Mouse (Mus musculus) stomach, postnatal 0 days (tissue): ENCODE results near the gene Dchs1. TPM values are rescaled to one million over a fixed set of nuclear protein-coding genes. Genes with fewer than 3 reads are reported as not detected.

Experiments used
- ATAC-seq: fragments of 200-750 bp; cut with Nextera tagmentation; 2 replicates; pipeline ENCODE4 v1.8.0; 2017; ENCODE audit not compliant: low FRiP score, low TSS enrichment
- DNase-seq: peaks from one replicate; pipeline ENCODE4 v3.0.0-alpha.2; 2016; ENCODE audit warnings: low spot score
- H3K27ac ChIP-seq: fragments of 300-500 bp; sonication (generic); replicated peaks from 2 replicates; pipeline ENCODE4 v1.5.1; 2014; ENCODE audit warnings: mild to moderate bottlenecking, control low read depth
- H3K27me3 ChIP-seq: fragments of 300-500 bp; sonication (generic); 2 replicates; pipeline ENCODE4 v1.6.1; 2014; ENCODE audit warnings: low read length; ENCODE audit not compliant: control insufficient read depth, insufficient read depth
- H3K36me3 ChIP-seq: fragments of 300-500 bp; sonication (generic); 2 replicates; pipeline ENCODE4 v1.6.1; 2014; ENCODE audit warnings: low read length, mixed read lengths; ENCODE audit not compliant: control insufficient read depth, insufficient read depth
- H3K4me1 ChIP-seq: fragments of 300-500 bp; sonication (generic); replicated peaks from 2 replicates; pipeline ENCODE4 v1.6.1; 2014; ENCODE audit warnings: antibody characterized with exemption; ENCODE audit not compliant: control insufficient read depth, insufficient read depth
- H3K4me2 ChIP-seq: fragments of 300-500 bp; sonication (generic); replicated peaks from 2 replicates; pipeline ENCODE4 v1.6.1; 2014; ENCODE audit warnings: low read depth, mild to moderate bottlenecking, control low read depth, moderate library complexity
- H3K4me3 ChIP-seq: fragments of 300-500 bp; sonication (generic); 2 replicates; pipeline ENCODE4 v1.5.1; 2014; ENCODE audit warnings: low read depth, low read length, control low read depth
- H3K9ac ChIP-seq: fragments of 300-500 bp; sonication (generic); 2 replicates; pipeline ENCODE4 v1.6.1; 2014; ENCODE audit warnings: mild to moderate bottlenecking, low read length, control low read depth, mixed read lengths
- H3K9me3 ChIP-seq: fragments of 300-500 bp; sonication (generic); 2 replicates; pipeline ENCODE4 v1.6.1; 2016; ENCODE audit warnings: low read length; ENCODE audit not compliant: control insufficient read depth
- CTCF ChIP-seq: IDR thresholded peaks from 2 replicates; pipeline ENCODE4 v1.5.1; 2016; ENCODE audit warnings: antibody characterized with exemption, low read depth, mild to moderate bottlenecking, moderate library complexity
- EP300 ChIP-seq: optimal IDR thresholded peaks from 2 replicates; pipeline ENCODE3; 2016; ENCODE audit warnings: antibody characterized with exemption
- WGBS: fragments of 180-500 bp; shearing (Covaris S2); extraction: QIAGEN DNeasy Blood & Tissue Kit; methylation state at CpG from one replicate; pipeline ENCODE4 v1.1.7; 2014; 5-methylcytosine and 5-hydroxymethylcytosine counted together
- polyA plus RNA-seq: library from polyadenylated mRNA; unstranded; fragments of >200 nt; fragmentation: Nextera tagmentation; extraction: Ambion mirVana; gene quantifications from 2 replicates; pipeline ENCODE4 v1.2.1, GENCODE M21; 2015

Gene Dchs1
- polyA plus RNA-seq, 1 experiment from 2014 or later: 2.5 TPM

DNA sequence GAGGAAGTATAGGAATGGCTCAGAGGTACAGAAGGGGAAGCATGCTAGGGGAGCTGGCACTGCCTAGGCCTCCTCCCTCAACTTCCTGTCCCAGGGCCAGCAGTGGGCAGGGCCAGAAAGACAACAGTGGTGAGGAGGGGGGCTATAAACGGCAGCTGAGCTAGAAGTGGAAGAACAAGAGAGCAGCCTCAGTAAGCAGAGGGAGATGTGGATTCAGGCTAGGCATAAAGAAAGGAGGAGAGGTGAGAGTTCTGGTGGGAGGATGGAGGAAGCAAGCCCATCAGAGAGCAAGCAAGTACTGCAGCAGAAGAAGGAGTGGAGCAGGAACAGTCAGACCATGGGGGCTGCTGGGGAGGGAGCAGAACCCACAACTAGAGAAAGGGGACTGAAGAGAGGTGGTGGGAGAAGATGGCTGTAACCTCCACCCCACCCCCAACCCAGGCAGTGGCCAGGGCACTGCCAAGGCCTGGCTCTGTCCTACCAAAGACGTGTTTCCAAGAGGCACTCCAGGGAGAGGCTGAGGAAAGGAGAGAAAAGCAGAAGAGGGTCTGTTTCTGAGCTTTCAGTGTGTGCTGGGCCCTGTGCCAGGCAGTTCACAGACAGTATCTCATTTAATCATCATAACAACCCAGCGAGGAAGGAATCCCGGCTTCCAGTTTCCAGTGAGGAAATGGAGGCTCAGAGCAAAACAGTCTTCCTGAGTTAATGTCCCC lies 8.7 kb downstream of the Dchs1 start:
- Histone ChIP-seq H3K9me3 (no peaks in the 10 kb centered on the region), H3K4me3 (no peak overlapping the region), H3K27me3 (no peaks in the 10 kb centered on the region), H3K9ac (peak overlapping the region; percentile 38; the same call in 1 of the 2 replicates), H3K27ac (peak overlapping the region; percentile 86), H3K36me3 (no peaks in the 10 kb centered on the region), H3K4me2 (peak overlapping the region; percentile 34), H3K4me1 (peaks cover 7% of the 10 kb centered on the region; the same call in 1 of the 2 replicates)
- DNase-seq (no peak), ATAC-seq (peak; percentile 62)
- TF ChIP-seq EP300 (no peak), CTCF (no peak)
- 24% methylated on average over 4 of the region's 4 CpGs for WGBS

DNA sequence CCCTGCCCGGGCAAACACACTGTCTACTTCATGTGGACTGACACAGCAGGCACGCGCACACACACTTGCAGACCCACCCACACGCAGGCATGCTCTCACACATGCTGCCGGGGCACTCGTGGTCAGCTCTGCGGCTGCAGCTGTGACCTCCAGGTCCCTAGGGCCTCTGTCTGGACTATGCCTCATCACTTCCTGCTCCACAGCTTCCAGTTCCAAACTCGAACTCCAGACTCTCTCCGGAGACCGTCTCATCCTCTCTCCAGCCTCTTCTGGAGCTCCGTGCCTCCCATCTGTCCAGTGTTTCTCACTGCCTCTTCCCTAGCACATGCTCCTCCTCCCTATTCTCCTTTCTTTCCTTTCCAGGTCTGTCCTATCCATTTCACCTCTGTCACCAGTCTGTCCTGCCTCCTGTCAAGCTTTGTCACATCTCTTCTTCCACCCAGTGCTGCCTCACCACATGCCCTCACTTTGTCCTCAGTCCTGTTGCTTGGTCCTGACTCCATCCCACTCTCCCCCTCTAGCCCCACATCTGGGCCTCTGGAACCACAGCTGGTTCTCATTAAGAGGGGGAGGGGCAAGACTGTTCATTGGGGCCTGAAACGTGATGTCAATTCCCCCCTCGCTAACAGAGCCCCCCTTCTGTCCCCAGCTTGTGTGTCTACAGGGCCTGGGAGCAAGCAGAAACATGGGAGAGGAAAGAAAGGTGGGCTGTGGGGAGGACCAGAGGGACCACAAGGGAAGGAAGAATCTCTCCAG lies 9.5 kb downstream of the Dchs1 start:
- peak overlapping the region; percentile 34 for H3K4me2 ChIP-seq
- peaks cover 7% of the 10 kb centered on the region; the same call in 1 of the 2 replicates for H3K4me1 ChIP-seq
- no peak for DNase-seq
- H3K27me3 ChIP-seq: no peaks in the 10 kb centered on the region
- peak overlapping the region; percentile 86 for H3K27ac ChIP-seq
- TF ChIP-seq CTCF (no peak), EP300 (no peak)
- no peaks in the 10 kb centered on the region for H3K36me3 ChIP-seq
- peak; percentile 78 for ATAC-seq
- H3K4me3 ChIP-seq: peak overlapping the region; percentile 8; the same call in 1 of the 2 replicates
- H3K9me3 ChIP-seq: no peaks in the 10 kb centered on the region
- 0 out of 2 replicates have a peak overlapping the region, but pooled peaks have one; percentile 14 for H3K9ac ChIP-seq
- WGBS: 27% methylated on average over 13 of the region's 13 CpGs

DNA sequence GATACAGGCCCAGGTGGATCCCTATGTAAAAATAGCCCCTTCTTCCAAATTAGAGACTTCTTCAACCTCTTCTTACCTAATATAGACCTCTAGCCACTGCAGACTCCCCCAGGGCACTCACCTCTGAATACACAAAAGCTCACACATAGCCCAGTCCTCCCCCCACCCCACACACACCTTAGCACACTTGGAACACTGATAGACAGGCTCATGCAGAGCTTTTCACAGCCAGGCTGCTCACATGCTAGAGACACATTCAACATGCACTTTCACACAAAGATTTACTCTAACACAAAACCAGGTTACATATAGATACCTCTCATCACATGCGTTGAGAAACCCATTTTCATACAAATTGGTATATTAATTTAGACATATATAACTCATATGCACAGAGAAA lies 10.1 kb downstream of the Dchs1 start:
- no peak for TF ChIP-seq EP300
- no peak for TF ChIP-seq CTCF
- H3K9ac ChIP-seq: no peak overlapping the region
- H3K4me3 ChIP-seq: no peak overlapping the region
- WGBS: 71% methylated on average over 1 of the region's 1 CpGs
- H3K27ac ChIP-seq: no peak overlapping the region; the same call in 1 of the 2 replicates
- no peak for ATAC-seq
- peaks cover 7% of the 10 kb centered on the region; the same call in 1 of the 2 replicates for H3K4me1 ChIP-seq
- DNase-seq: no peak
- no peaks in the 10 kb centered on the region for H3K27me3 ChIP-seq
- no peaks in the 10 kb centered on the region for H3K9me3 ChIP-seq
- peaks cover under 1% of the 10 kb centered on the region; the same call in 1 of the 2 replicates for H3K36me3 ChIP-seq
- peak overlapping the region; percentile 34; the same call in 1 of the 2 replicates for H3K4me2 ChIP-seq

DNA sequence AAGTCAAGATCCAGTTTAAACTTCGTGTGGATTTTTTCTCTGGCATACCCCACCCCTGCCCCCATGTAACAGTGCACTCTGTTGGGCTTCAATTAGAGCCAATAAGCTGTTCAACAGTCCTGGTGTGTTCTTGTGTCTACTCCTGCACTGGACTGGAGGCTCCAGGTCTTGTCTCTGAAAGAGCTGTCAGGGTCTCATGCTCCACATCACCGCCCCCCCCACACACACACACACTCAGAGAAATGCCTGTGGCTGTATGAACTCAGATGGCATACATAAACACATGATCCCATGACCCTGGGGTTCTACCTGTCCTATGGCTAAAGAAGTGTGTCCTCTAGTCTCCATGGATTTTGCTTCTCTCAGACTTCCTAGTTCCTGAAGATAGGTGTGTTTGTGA lies 11.4 kb downstream of the Dchs1 start:
- no peak for ATAC-seq
- H3K27me3 ChIP-seq: no peaks in the 10 kb centered on the region
- H3K9me3 ChIP-seq: no peaks in the 10 kb centered on the region

DNA sequence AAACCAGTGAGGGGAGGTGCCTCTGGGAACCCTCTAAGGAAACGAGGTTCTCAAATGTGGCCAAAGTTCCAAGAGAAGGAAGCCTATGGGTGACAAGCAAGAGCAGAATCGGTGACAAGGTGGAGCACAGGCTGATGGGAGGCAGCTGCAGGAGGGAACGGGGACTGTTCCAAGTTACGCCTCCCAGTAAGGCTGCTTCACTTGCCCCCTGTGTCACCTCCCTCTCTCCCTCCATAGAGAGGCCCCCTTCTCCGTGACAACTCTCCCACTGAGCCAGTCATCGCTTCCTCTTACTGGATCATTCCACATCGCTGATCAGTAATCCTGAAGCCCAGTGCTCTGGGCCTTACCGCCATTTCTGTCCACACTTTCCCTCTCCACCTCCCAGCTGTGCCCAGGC lies 12.8 kb downstream of the Dchs1 start:
- Histone ChIP-seq H3K9ac (no peak overlapping the region), H3K4me2 (no peak overlapping the region), H3K9me3 (no peaks in the 10 kb centered on the region), H3K27ac (peak overlapping the region; percentile 50; the same call in 1 of the 2 replicates), H3K4me1 (peaks cover 7% of the 10 kb centered on the region; the same call in 1 of the 2 replicates), H3K36me3 (peaks cover 7% of the 10 kb centered on the region; the same call in 1 of the 2 replicates), H3K27me3 (no peaks in the 10 kb centered on the region), H3K4me3 (no peak overlapping the region)
- 58% methylated on average over 8 of the region's 8 CpGs for WGBS
- ATAC-seq (peak; percentile 41; the same call in 1 of the 2 replicates), DNase-seq (no peak)
- TF ChIP-seq EP300: no peak
- no peak for TF ChIP-seq CTCF

More for the DNA sequence above, 11.4 kb downstream of the Dchs1 start:
- Histone ChIP-seq H3K9ac (no peak overlapping the region), H3K4me2 (no peak overlapping the region), H3K27ac (no peak overlapping the region), H3K4me3 (no peak overlapping the region), H3K36me3 (peaks cover 7% of the 10 kb centered on the region; the same call in 1 of the 2 replicates), H3K4me1 (peaks cover 7% of the 10 kb centered on the region; the same call in 1 of the 2 replicates)
- DNase-seq: no peak
- no peak for TF ChIP-seq EP300
- no peak for TF ChIP-seq CTCF
- WGBS: 73% methylated on average over 2 of the region's 2 CpGs
